Mouse (Mus musculus): ENCODE data around the gene Bcl9l. TPM values are rescaled to one million over a fixed set of nuclear protein-coding genes. Genes with fewer than 3 reads are reported as not detected.

Gene Bcl9l
- polyA plus RNA-seq, 1 experiment from 2014 or later: 17.3 TPM

DNA sequence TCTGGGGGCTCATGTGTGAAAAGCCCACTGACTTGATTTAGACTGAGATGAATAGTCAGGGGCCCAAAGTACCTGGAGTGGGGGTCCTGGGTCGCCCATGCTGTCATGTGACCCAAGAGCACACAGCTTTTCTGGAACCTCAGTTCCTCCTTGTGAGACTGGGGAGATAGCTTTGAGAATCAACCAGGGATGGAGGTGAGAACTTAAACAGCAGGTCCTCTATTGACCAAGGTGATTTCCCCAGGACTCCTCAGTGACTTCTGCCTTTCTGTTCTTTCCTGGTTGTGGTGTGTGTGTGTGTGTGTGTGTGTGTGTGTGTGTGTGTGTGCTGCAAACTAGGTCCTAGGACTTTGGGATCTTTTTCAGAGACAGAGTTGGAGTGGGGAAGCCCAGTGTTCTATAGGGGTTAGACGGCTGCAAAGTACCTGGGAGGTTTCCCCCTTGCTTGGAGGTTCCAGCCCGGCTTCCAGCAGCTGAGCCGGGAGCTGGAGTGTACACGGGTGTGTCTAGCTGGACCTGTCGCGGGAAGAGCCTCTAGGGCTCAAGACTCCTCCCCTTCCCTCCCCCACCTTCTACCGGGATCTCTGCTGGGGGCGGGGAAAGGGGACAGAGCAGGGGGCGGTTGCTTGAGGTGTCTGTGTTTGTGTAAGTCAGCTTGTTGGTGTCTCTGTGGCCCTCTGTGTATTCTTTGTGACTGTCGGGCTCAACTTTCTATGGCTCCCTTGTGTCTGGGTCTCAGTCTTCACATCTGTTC is 15.2 kb downstream of the Bcl9l start:
- DNase-seq: peak; percentile 82
- peaks cover 66% of the 10 kb centered on the region for H3K4me1 ChIP-seq (ENCODE audit: insufficient read depth)
- H3K9ac ChIP-seq: peak overlapping the region; percentile 58
- TF ChIP-seq CTCF (IDR thresholded peaks at IDR 0.05; ENCODE audit: low read depth): no peak
- WGBS: under 1% methylated on average over 11 of the region's 11 CpGs
- no peaks in the 10 kb centered on the region for H3K27me3 ChIP-seq (ENCODE audit: insufficient read depth, low read length)
- peak overlapping the region; percentile 43 for H3K4me3 ChIP-seq (ENCODE audit: low read depth, low read length)
- peak overlapping the region; percentile 99 for H3K27ac ChIP-seq (ENCODE audit: low read depth)
- peak overlapping the region; percentile 90 for H3K4me2 ChIP-seq
- H3K9me3 ChIP-seq (ENCODE audit: low read depth, low read length): no peaks in the 10 kb centered on the region
- peak; percentile 29 for ATAC-seq (ENCODE audit: insufficient read depth)
- peaks cover 27% of the 10 kb centered on the region for H3K36me3 ChIP-seq (ENCODE audit: insufficient read depth)

DNA sequence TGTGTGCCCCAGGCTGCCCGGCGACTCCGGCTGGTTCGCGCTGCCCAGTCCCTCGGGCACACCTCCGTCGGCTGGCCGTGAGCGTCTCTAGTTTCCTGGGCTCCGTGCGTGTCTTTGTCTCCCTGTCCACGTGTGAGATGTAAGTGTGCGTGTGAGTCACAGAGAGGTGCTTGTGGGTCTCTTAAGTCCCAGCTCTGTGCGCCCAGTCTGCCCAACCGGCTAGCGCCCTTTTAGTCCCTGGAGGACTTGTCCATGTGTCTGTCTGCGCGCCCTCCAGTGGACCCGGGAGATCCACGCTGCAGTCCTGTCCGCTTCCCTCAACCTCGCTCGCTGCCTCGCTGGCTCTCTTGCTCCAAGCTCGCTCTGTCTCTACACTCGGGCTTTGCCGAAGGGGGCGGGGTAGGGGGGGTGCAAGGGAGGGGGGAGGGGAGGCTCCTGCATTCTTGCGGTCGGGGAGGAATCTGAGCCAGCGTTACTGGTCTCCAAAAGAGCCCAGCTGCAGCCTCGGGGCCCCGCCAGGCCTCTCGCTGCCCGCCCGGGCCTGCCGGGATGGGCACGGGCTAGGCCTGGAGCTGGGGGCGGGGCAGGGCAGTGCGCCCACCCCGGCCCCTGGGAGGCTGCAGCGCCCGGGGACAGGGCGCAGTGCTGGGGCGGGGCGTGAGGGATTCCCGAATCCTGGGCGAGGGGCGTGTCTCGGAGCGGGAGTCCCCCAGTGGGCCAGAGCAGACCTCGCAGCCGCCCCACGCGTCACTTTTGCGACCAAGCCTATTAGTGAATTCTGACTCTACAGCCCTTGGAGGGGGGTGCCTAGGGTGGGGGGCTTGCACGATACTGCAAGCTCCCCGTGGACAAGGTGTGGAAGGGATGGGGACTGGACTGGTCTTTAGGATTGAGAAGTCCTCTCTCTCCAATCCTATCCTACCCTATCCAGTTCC is 16.1 kb downstream of the Bcl9l start:
- Histone ChIP-seq H3K36me3 (ENCODE audit: insufficient read depth) (peaks cover 27% of the 10 kb centered on the region), H3K27me3 (ENCODE audit: insufficient read depth, low read length) (no peaks in the 10 kb centered on the region), H3K27ac (ENCODE audit: low read depth) (peak overlapping the region; percentile 99), H3K4me1 (ENCODE audit: insufficient read depth) (peaks cover 57% of the 10 kb centered on the region), H3K9ac (peak overlapping the region; percentile 58), H3K9me3 (ENCODE audit: low read depth, low read length) (no peaks in the 10 kb centered on the region), H3K4me2 (peak overlapping the region; percentile 90), H3K4me3 (ENCODE audit: low read depth, low read length) (peak overlapping the region; percentile 43)
- TF ChIP-seq CTCF (IDR thresholded peaks at IDR 0.05; ENCODE audit: low read depth): peak; percentile 65
- ATAC-seq (ENCODE audit: insufficient read depth) (peak; percentile 89), DNase-seq (peak; percentile 92)
- under 1% methylated on average over 59 of the region's 59 CpGs for WGBS

DNA sequence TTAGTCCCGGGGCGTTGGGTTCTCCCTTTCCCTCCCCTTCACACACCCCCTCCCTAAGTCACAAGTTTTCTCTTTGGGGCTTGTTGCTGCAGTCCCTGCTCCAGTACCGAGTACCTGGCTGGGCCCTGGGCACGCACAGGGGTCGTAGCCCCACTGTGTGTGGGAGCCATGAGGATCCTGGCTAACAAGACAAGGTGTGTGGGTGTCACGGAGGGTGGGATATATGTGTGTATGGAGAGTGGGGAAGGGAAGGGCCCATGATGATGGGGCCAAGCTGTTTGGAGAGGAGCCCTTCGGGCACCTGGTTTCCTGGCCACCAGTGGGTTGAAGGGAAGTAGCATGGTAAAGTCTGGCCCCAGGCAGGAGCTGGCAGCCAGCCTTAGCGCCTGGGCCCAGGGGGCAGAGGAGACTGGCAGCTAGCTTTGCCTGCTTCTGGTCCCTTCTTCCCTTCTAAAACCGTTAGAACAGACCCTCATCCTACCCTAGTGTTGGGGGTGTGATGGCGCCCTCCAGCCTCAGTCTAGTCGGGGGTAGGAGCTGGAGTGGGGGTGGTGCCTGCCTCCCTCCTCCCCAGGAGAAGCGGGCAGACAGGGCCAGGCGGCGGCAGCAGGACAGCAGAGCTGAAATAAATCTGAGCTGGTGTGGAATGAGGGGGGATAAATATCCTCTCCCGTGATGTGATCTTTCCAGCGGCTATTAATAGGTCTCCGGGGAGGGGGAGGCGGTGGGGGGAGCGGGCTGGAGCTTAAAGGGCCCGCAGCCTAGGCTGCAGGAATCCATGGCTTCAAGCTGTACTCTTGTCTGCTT is 16.9 kb downstream of the Bcl9l start:
- H3K36me3 ChIP-seq (ENCODE audit: insufficient read depth): peaks cover 29% of the 10 kb centered on the region
- 0 out of 2 replicates have a peak, but pooled peaks have one; percentile 4 for TF ChIP-seq CTCF (IDR thresholded peaks at IDR 0.05; ENCODE audit: low read depth)
- peak overlapping the region; percentile 99 for H3K27ac ChIP-seq (ENCODE audit: low read depth)
- H3K4me2 ChIP-seq: peak overlapping the region; percentile 90
- no peaks in the 10 kb centered on the region for H3K27me3 ChIP-seq (ENCODE audit: insufficient read depth, low read length)
- ATAC-seq (ENCODE audit: insufficient read depth) (peak; percentile 16; the same call in 1 of the 2 replicates), DNase-seq (peak; percentile 75)
- peak overlapping the region; percentile 58 for H3K9ac ChIP-seq
- 6% methylated on average over 20 of the region's 20 CpGs for WGBS
- H3K4me1 ChIP-seq (ENCODE audit: insufficient read depth): peaks cover 48% of the 10 kb centered on the region
- no peaks in the 10 kb centered on the region for H3K9me3 ChIP-seq (ENCODE audit: low read depth, low read length)
- H3K4me3 ChIP-seq (ENCODE audit: low read depth, low read length): peak overlapping the region; percentile 43

DNA sequence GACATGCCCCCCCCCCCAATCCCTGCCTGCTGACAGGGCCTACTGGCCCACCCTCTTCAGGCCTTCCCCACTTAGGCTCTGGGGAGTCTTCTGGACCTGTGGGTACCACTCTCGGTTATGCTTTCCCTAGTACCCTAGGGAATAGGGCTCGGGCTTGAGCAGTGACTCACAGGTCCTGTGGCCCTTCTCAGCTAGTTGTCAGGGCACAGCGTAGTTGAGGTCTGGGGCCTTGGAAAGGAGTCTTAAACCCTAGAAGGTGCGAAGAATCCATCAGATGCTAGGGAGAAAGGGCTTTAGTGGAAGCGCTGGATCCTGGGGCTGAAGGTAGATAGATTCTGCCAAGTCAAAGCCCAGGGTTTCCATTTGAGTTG is 17.5 kb downstream of the Bcl9l start:
- ATAC-seq (ENCODE audit: insufficient read depth) (no peak), DNase-seq (no peak)
- H3K4me1 ChIP-seq (ENCODE audit: insufficient read depth): peaks cover 43% of the 10 kb centered on the region
- H3K27ac ChIP-seq (ENCODE audit: low read depth): peak overlapping the region; percentile 99
- H3K9me3 ChIP-seq (ENCODE audit: low read depth, low read length): no peaks in the 10 kb centered on the region
- WGBS: 27% methylated on average over 5 of the region's 5 CpGs
- peak overlapping the region; percentile 43 for H3K4me3 ChIP-seq (ENCODE audit: low read depth, low read length)
- peaks cover 31% of the 10 kb centered on the region for H3K36me3 ChIP-seq (ENCODE audit: insufficient read depth)
- TF ChIP-seq CTCF (IDR thresholded peaks at IDR 0.05; ENCODE audit: low read depth): no peak
- H3K27me3 ChIP-seq (ENCODE audit: insufficient read depth, low read length): no peaks in the 10 kb centered on the region
- H3K9ac ChIP-seq: peak overlapping the region; percentile 58
- H3K4me2 ChIP-seq: peak overlapping the region; percentile 90

DNA sequence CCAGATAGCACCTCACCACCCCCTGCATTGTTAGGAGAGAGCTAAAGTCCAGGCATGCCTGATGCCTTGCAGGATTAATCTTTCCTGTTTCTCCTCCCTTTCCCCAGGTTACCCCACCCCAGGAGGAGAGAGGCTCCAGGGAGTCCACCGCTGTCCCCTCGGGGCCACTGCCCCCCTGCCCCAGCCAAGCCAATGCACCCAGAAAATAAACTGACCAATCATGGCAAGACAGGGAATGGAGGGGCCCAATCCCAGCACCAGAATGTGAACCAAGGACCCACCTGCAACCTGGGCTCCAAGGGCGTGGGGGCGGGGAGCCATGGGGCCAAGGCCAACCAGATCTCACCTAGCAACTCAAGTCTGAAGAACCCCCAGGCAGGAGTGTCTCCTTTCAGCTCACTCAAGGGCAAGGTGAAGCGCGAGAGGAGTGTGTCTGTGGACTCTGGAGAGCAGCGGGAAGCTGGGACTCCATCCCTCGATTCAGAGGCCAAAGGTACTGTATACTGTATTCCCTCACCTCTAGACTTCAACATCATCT is 18.1 kb downstream of the Bcl9l start:
- WGBS: 33% methylated on average over 8 of the region's 8 CpGs
- DNase-seq (no peak), ATAC-seq (ENCODE audit: insufficient read depth) (no peak)
- TF ChIP-seq CTCF (IDR thresholded peaks at IDR 0.05; ENCODE audit: low read depth): no peak
- Histone ChIP-seq H3K4me1 (ENCODE audit: insufficient read depth) (peaks cover 37% of the 10 kb centered on the region), H3K27ac (ENCODE audit: low read depth) (peak overlapping the region; percentile 99; the same call in 1 of the 2 replicates), H3K9ac (peak overlapping the region; percentile 58; the same call in 1 of the 2 replicates), H3K36me3 (ENCODE audit: insufficient read depth) (peaks cover 36% of the 10 kb centered on the region), H3K4me2 (peak overlapping the region; percentile 90), H3K4me3 (ENCODE audit: low read depth, low read length) (peak overlapping the region; percentile 43; the same call in 1 of the 2 replicates), H3K9me3 (ENCODE audit: low read depth, low read length) (no peaks in the 10 kb centered on the region), H3K27me3 (ENCODE audit: insufficient read depth, low read length) (no peaks in the 10 kb centered on the region)

DNA sequence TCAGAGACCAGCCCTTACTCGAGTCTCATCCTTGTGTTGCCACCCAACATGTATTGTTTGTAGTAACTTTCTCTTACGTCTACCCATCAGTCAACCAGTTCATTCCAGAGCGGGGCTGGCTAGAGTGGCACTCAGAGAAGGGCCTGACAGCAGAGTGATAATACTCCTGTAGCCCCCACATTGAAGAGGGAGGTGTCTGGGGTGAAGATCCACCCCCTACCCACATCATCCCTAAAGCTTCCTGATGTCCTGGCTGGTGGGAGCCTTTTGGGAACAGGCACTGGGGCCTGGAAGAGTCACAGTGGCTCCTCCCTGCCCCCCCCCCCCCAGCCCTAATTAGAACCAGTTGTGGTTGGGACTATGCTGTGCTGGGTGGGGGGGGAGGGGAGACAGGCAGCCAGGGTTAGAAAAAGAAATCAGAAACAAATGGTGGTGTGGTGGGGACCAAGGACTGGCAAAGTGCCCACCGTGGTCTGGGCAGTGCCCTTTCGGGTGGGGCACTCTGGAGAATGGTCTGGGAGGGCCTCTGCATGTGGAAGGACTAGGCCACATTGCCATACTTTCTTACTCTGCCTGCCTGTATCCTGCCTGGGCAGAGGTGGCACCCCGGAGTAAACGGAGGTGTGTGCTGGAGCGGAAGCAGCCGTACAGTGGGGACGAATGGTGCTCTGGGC is 18.7 kb downstream of the Bcl9l start:
- 36% methylated on average over 10 of the region's 10 CpGs for WGBS
- ATAC-seq (ENCODE audit: insufficient read depth) (no peak), DNase-seq (peak; percentile 1)
- 0 out of 2 replicates have a peak overlapping the region, but pooled peaks have one; percentile 99 for H3K27ac ChIP-seq (ENCODE audit: low read depth)
- H3K4me3 ChIP-seq (ENCODE audit: low read depth, low read length): no peak overlapping the region; the same call in 1 of the 2 replicates
- peaks cover 35% of the 10 kb centered on the region for H3K4me1 ChIP-seq (ENCODE audit: insufficient read depth)
- no peak overlapping the region for H3K9ac ChIP-seq
- H3K4me2 ChIP-seq: peak overlapping the region; percentile 90
- TF ChIP-seq CTCF (IDR thresholded peaks at IDR 0.05; ENCODE audit: low read depth): no peak
- H3K27me3 ChIP-seq (ENCODE audit: insufficient read depth, low read length): no peaks in the 10 kb centered on the region
- peaks cover 43% of the 10 kb centered on the region for H3K36me3 ChIP-seq (ENCODE audit: insufficient read depth)
- no peaks in the 10 kb centered on the region for H3K9me3 ChIP-seq (ENCODE audit: low read depth, low read length)

Measured in lung, embryonic 14.5 days (tissue).